Mouse (Mus musculus) MEL (cell line): ENCODE measurements around the gene Samd11. TPM values are rescaled to one million over a fixed set of nuclear protein-coding genes. Genes with fewer than 3 reads are reported as not detected.

ENCODE experiments used
- DNase-seq: peaks from one replicate; pipeline ENCODE4 v3.0.0; 2011; ENCODE audit warnings: low read depth, low spot score
- H3K27ac ChIP-seq: 2 replicates; pipeline ENCODE4 v1.5.1; 2012; ENCODE audit warnings: low read depth, mild to moderate bottlenecking, control low read depth, low read length, moderate library complexity; ENCODE audit not compliant: control insufficient read depth
- H3K27me3 ChIP-seq, 2 experiments: fragments of 150-350 bp in 1 of 2; sonication (generic) in 1 of 2; 2 replicates each; pipeline ENCODE4 v1.6.1; 2012; ENCODE audit warnings: low read length in 2 of 2, mild to moderate bottlenecking in 2 of 2, improper control_type of control experiment in 1 of 2, moderate library complexity in 1 of 2; ENCODE audit not compliant: insufficient read depth in 2 of 2, control insufficient read depth in 1 of 2
- H3K36me3 ChIP-seq, 2 experiments: 2 replicates each; pipeline ENCODE4 v1.6.1; 2012 to 2014; ENCODE audit warnings: low read length in 2 of 2, improper control_type of control experiment in 1 of 2, inconsistent platforms in 1 of 2, mild to moderate bottlenecking in 1 of 2; ENCODE audit not compliant: insufficient read depth in 2 of 2, control insufficient read depth in 1 of 2
- H3K4me1 ChIP-seq, 2 experiments: fragments of 150-350 bp in 1 of 2; sonication (generic) in 1 of 2; 2 replicates each; pipeline ENCODE4 v1.6.1; 2012; ENCODE audit warnings: low read length in 2 of 2, improper control_type of control experiment in 1 of 2, mild to moderate bottlenecking in 1 of 2; ENCODE audit not compliant: insufficient read depth in 2 of 2, control insufficient read depth in 1 of 2
- H3K4me3 ChIP-seq, 2 experiments: fragments of 150-350 bp in 1 of 2; sonication (generic) in 1 of 2; 2 replicates each; pipeline ENCODE4 v1.5.1; 2012; ENCODE audit warnings: low read depth in 2 of 2, low read length in 2 of 2, mild to moderate bottlenecking in 2 of 2, moderate library complexity in 2 of 2, control low read depth in 1 of 2, improper control_type of control experiment in 1 of 2; ENCODE audit not compliant: control insufficient read depth in 1 of 2, insufficient read depth in 1 of 2
- H3K79me2 ChIP-seq: 2 replicates; pipeline ENCODE4 v1.6.1; 2012; ENCODE audit warnings: mild to moderate bottlenecking, low read length, moderate library complexity; ENCODE audit not compliant: control insufficient read depth, poor library complexity, insufficient read depth
- H3K9ac ChIP-seq: 2 replicates; pipeline ENCODE4 v1.6.1; 2012; ENCODE audit warnings: low read depth, mild to moderate bottlenecking, control low read depth, low read length, moderate library complexity; ENCODE audit not compliant: control insufficient read depth, poor library complexity, severe bottlenecking
- H3K9me3 ChIP-seq: fragments of 150-350 bp; sonication (generic); replicated peaks from 2 replicates; pipeline ENCODE4 v1.6.1; 2012; ENCODE audit warnings: mild to moderate bottlenecking, low read length, improper control_type of control experiment, moderate library complexity; ENCODE audit not compliant: insufficient read depth
- CHD1 ChIP-seq: IDR thresholded peaks from 2 replicates; pipeline ENCODE4 v1.6.1; 2012; ENCODE audit warnings: low read depth, mild to moderate bottlenecking, inconsistent platforms, low read length, improper control_type of control experiment
- EP300 ChIP-seq, 2 experiments: IDR thresholded peaks; 2 replicates each; pipeline ENCODE4 v1.6.1; 2011; ENCODE audit warnings: improper control_type of control experiment in 2 of 2, low read length in 2 of 2, low read depth in 1 of 2, mild to moderate bottlenecking in 1 of 2
- ETS1 ChIP-seq: IDR thresholded peaks from 2 replicates; pipeline ENCODE4 v1.6.1; 2012; ENCODE audit warnings: low read depth, mild to moderate bottlenecking, inconsistent platforms, low read length, improper control_type of control experiment, moderate library complexity
- GATA1 ChIP-seq: IDR thresholded peaks from 2 replicates; pipeline ENCODE4 v1.6.1; 2011; ENCODE audit warnings: low read depth, low read length, improper control_type of control experiment
- MAFK ChIP-seq: IDR thresholded peaks from 2 replicates; pipeline ENCODE4 v1.6.1; 2011; ENCODE audit warnings: low read depth, mild to moderate bottlenecking, low read length, improper control_type of control experiment, borderline replicate concordance
- MAX ChIP-seq: IDR thresholded peaks from 2 replicates; pipeline ENCODE4 v1.6.1; 2011; ENCODE audit warnings: low read length, improper control_type of control experiment
- MEF2A ChIP-seq: IDR thresholded peaks from 2 replicates; pipeline ENCODE4 v1.6.1; 2014; ENCODE audit warnings: low read depth, mild to moderate bottlenecking, inconsistent platforms, low read length, improper control_type of control experiment; ENCODE audit not compliant: poor library complexity, insufficient replicate concordance, severe bottlenecking; ENCODE audit errors: extremely low read depth
- MXI1 ChIP-seq: IDR thresholded peaks from 2 replicates; pipeline ENCODE4 v1.6.1; 2011; ENCODE audit warnings: mild to moderate bottlenecking, low read depth, low read length, improper control_type of control experiment
- POLR2A ChIP-seq, 2 experiments: IDR thresholded peaks; 2 replicates each; pipeline ENCODE4 v1.6.1; 2011 to 2012; ENCODE audit warnings: low read length in 2 of 2, mild to moderate bottlenecking in 2 of 2, control low read depth in 1 of 2, improper control_type of control experiment in 1 of 2, low read depth in 1 of 2, moderate library complexity in 1 of 2; ENCODE audit not compliant: control insufficient read depth in 1 of 2, insufficient read depth in 1 of 2, poor library complexity in 1 of 2
- POLR2AphosphoS2 ChIP-seq: IDR thresholded peaks from 2 replicates; pipeline ENCODE4 v1.6.1; 2011; ENCODE audit warnings: low read length, improper control_type of control experiment
- SIN3A ChIP-seq: IDR thresholded peaks from 2 replicates; pipeline ENCODE4 v1.6.1; 2012; ENCODE audit warnings: low read length, improper control_type of control experiment, inconsistent platforms
- TAL1 ChIP-seq: IDR thresholded peaks from 2 replicates; pipeline ENCODE4 v1.6.1; 2012; ENCODE audit warnings: mild to moderate bottlenecking, inconsistent platforms, low read length, moderate library complexity, mixed read lengths
- TBP ChIP-seq: IDR thresholded peaks from 2 replicates; pipeline ENCODE4 v1.8.0; 2011; ENCODE audit warnings: low read depth, low read length, improper control_type of control experiment
- TCF12 ChIP-seq: IDR thresholded peaks from 2 replicates; pipeline ENCODE4 v1.6.1; 2014; ENCODE audit warnings: low read depth, mild to moderate bottlenecking, inconsistent platforms, low read length, improper control_type of control experiment, moderate library complexity
- USF1 ChIP-seq: IDR thresholded peaks from 2 replicates; pipeline ENCODE4 v1.6.1; 2014; ENCODE audit warnings: low read depth, mild to moderate bottlenecking, inconsistent platforms, low read length, improper control_type of control experiment, moderate library complexity
- ZMIZ1 ChIP-seq: IDR thresholded peaks from 2 replicates; pipeline ENCODE4 v1.6.1; 2012; ENCODE audit warnings: low read depth, mild to moderate bottlenecking, inconsistent platforms, low read length, improper control_type of control experiment, moderate library complexity
- ZNF384 ChIP-seq: IDR thresholded peaks from 2 replicates; pipeline ENCODE4 v1.6.1; 2012; ENCODE audit warnings: low read depth, mild to moderate bottlenecking, inconsistent platforms, low read length, improper control_type of control experiment
- polyA plus RNA-seq, 2 experiments: library from polyadenylated mRNA; stranded (reverse) in 1 of 2; unstranded in 1 of 2; fragments of >175 nt in 1 of 2; fragments of >200 nt in 1 of 2; gene quantifications; 2 replicates each; pipeline versions ENCODE4 v1.2.1 to v1.2.4; 2012; ENCODE audit warnings: low replicate concordance in 2 of 2, low read depth in 1 of 2; ENCODE audit not compliant: insufficient read length in 2 of 2, insufficient read depth in 1 of 2, missing spikeins in 1 of 2
- total RNA-seq: library from RNA; depleted of rRNA; stranded (reverse); fragments of 300-350 nt; gene quantifications from 2 replicates; pipeline ENCODE4 v1.2.3, GENCODE M21; 2012; rRNA removed

Samd11 gene
- total RNA-seq (1.7 and 2.0 TPM in 2 replicates), polyA plus RNA-seq (1 to 10 TPM in 1 of 2 experiments, not detected in 1; 4.1 TPM)

DNA sequence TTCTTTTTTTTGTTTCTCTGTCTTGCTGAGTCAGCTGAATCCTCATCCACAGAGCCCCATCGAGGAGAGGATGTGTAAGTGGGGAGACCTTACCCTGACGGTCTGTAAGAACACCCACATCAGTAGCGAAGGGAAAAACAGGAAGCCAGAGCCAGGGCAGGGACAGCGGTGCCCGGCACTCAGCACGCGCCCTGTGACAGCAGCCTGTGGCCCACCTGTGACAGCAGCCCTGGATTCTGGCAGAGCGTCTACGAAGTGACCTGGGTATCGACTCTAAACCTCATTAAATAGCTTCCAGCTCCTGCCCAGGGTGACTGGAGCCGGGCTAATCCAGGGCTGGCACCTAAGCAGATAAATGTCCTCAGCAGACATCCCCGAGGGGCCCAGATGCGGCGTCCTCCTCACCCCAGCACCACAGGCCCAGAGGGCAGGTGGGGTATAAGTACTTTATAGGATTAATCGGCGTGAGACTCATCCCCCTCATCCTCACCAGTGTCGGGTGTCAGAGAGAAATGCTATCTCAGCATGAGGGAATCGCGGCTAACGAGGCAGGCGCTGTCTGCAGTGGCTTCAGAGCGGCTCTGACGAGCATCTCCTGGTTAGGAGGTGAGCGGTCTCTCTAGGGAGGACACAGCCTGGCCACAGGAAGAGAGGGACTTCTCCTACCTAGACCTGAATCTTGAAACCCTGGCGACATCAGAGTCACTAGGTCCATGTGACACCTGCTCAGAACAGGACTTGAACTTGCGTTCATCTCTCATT lies at the start of gene Samd11:
Samd11 (minus strand) TSS at position 580 of the 762 bp plus-strand sequence.
- H3K27me3 ChIP-seq: no peaks in the 10 kb centered on the region
- no peaks in the 10 kb centered on the region for H3K79me2 ChIP-seq
- no peaks in the 10 kb centered on the region for H3K9me3 ChIP-seq
- H3K4me3 ChIP-seq: peak within 1 kb of the TSS; percentile 31 to 33; a peak in 3 of 4 replicates
- peaks cover 3 to 18% of the 10 kb centered on the region in 2 experiments; a peak in 3 of 4 replicates for H3K4me1 ChIP-seq
- DNase-seq: peak; percentile 39
- TF ChIP-seq POLR2A (IDR thresholded peaks at IDR 0.05; ENCODE audit: control insufficient read depth in 1 of 2, insufficient read depth in 1 of 2, low read depth in 1 of 2, low read length in 2 of 2, poor library complexity in 1 of 2) (no peak), MAFK (peak; percentile 87; the same call in 1 of the 2 replicates), SIN3A (0 out of 2 replicates have a peak, but pooled peaks have one; percentile 5), ZNF384 (no peak)
- peak within 1 kb of the TSS; percentile 62 for H3K9ac ChIP-seq
- H3K27ac ChIP-seq: peak within 1 kb of the TSS; percentile 71; the same call in 1 of the 2 replicates
- H3K36me3 ChIP-seq: peaks cover 0 to 4% of the 10 kb centered on the region in 2 experiments; a peak in 1 of 4 replicates

- H3K36me3 ChIP-seq: peaks cover 0 to 4% of the 10 kb centered on the region in 2 experiments; a peak in 1 of 4 replicates
- H3K4me1 ChIP-seq: peaks cover 3 to 20% of the 10 kb centered on the region in 2 experiments; a peak in 3 of 4 replicates
- no peaks in the 10 kb centered on the region for H3K79me2 ChIP-seq
- peak overlapping the region; percentile 31 to 33 for H3K4me3 ChIP-seq
- no peaks in the 10 kb centered on the region for H3K9me3 ChIP-seq
- DNase-seq: peak; percentile 54
- peak overlapping the region; percentile 62 for H3K9ac ChIP-seq
- TF ChIP-seq MXI1 (0 out of 2 replicates have a peak, but pooled peaks have one; percentile 28), SIN3A (peak; percentile 51; the same call in 1 of the 2 replicates), ETS1 (no peak), MEF2A (no peak)
- H3K27me3 ChIP-seq: no peaks in the 10 kb centered on the region
- H3K27ac ChIP-seq: peak overlapping the region; percentile 71
Observed at GRCm38 (mm10) chr4:156254361-156255077, 938 bp downstream of the Samd11 start.

- DNase-seq: peak; percentile 73
- TF ChIP-seq GATA1 (peak; percentile 90), SIN3A (peak; percentile 50; the same call in 1 of the 2 replicates), POLR2A (IDR thresholded peaks at IDR 0.05; ENCODE audit: control insufficient read depth in 1 of 2, insufficient read depth in 1 of 2, low read depth in 1 of 2, low read length in 2 of 2, poor library complexity in 1 of 2) (0 out of 4 replicates have a peak, but pooled peaks of 1 of the 2 experiments have one; percentile 26), ETS1 (peak; percentile 84), POLR2AphosphoS2 (peak; percentile 25; the same call in 1 of the 2 replicates), TAL1 (peak; percentile 69), EP300 (IDR thresholded peaks at IDR 0.05; ENCODE audit: low read depth in 1 of 2, low read length in 2 of 2) (peak; percentile 69 to 88; a peak in 3 of 4 replicates), CHD1 (no peak), MAX (no peak), TBP (0 out of 2 replicates have a peak, but pooled peaks have one; percentile 23), ZMIZ1 (0 out of 2 replicates have a peak, but pooled peaks have one; percentile 21), USF1 (no peak), TCF12 (peak; percentile 94)
- H3K4me1 ChIP-seq: peaks cover 3 to 20% of the 10 kb centered on the region in 2 experiments; a peak in 3 of 4 replicates
- peak overlapping the region; percentile 42 for H3K27ac ChIP-seq
- H3K79me2 ChIP-seq: no peaks in the 10 kb centered on the region
- H3K27me3 ChIP-seq: no peaks in the 10 kb centered on the region
- H3K4me3 ChIP-seq: no peak overlapping the region
- H3K9me3 ChIP-seq: no peaks in the 10 kb centered on the region
- H3K36me3 ChIP-seq: peaks cover 1 to 4% of the 10 kb centered on the region in 2 experiments; a peak in 2 of 4 replicates
- peak overlapping the region; percentile 10; the same call in 1 of the 2 replicates for H3K9ac ChIP-seq
Observed at GRCm38 (mm10) chr4:156253043-156253442, 2.4 kb downstream of the Samd11 start.
